In genomic region chrX:58018720-58019119, GRCm38 (mm10) we compare ENCODE assay signal across 12 mouse cellular contexts. TPM values are rescaled to one million over a fixed set of nuclear protein-coding genes. Genes with fewer than 3 reads are reported as not detected.
A peak's percentile ranks its signal among the peaks of the same experiment; 100 is the strongest.
DNase-seq lines count a peak whose midpoint lies in the region; ATAC-seq and TF ChIP-seq lines count a peak whose summit lies in the region.
"Had no signal": no experiment of that assay in that cellular context is flagged by ENCODE, and none has a peak within 500 bp of the region (broad histone marks: within the 10 kb centered on the region; RNA-seq: fewer than 3 reads in every experiment).

No protein-coding gene starts in this region.

- H3K27me3 ChIP-seq in forebrain, embryonic 14.5 days (replicated peaks; ENCODE audit: control insufficient read depth, insufficient read depth, low read length) = 0 out of 2 replicates have a peak, but pooled peaks cover 29% of the 10 kb centered on the region
- H3K27me3 ChIP-seq in limb, embryonic 14.5 days (ENCODE audit: control insufficient read depth, insufficient read depth, low read length) = peaks cover 37% of the 10 kb centered on the region
- no peaks in the 10 kb centered on the region; the same call in 1 of the 2 replicates for H3K27me3 ChIP-seq in neural tube, embryonic 14.5 days (ENCODE audit: control insufficient read depth, insufficient read depth, low read length)

- WGBS in forebrain, embryonic 14.5 days = 25% methylated on average over 24 of the region's 24 CpGs
- WGBS in limb, embryonic 14.5 days = 19% methylated on average over 24 of the region's 24 CpGs
- WGBS in neural tube, embryonic 14.5 days = 9% methylated on average over 24 of the region's 24 CpGs

- H3K27ac ChIP-seq in forebrain, embryonic 14.5 days (ENCODE audit: low read depth, low read length) = peak overlapping the region; percentile 52
- no peak overlapping the region for H3K27ac ChIP-seq in limb, embryonic 14.5 days (replicated peaks; ENCODE audit: low read depth, low read length)
- H3K27ac ChIP-seq in neural tube, embryonic 14.5 days (ENCODE audit: low read depth, low read length) = no peak overlapping the region

- peak overlapping the region; percentile 35 for H3K4me2 ChIP-seq in forebrain, embryonic 14.5 days (ENCODE audit: low read length)
- H3K4me2 ChIP-seq in limb, embryonic 14.5 days (replicated peaks; ENCODE audit: low read depth, low read length, severe bottlenecking) = peak overlapping the region; percentile 45
- peak overlapping the region; percentile 34 for H3K4me2 ChIP-seq in neural tube, embryonic 14.5 days (ENCODE audit: low read depth, low read length)

- no peak overlapping the region for H3K9ac ChIP-seq in forebrain, embryonic 14.5 days (ENCODE audit: low read length)
- no peak overlapping the region for H3K9ac ChIP-seq in limb, embryonic 14.5 days (ENCODE audit: low read depth, low read length, severe bottlenecking)
- no peak overlapping the region for H3K9ac ChIP-seq in neural tube, embryonic 14.5 days (replicated peaks; ENCODE audit: low read depth, low read length)
- H3K9ac ChIP-seq: heart, embryonic 12.5 days had no signal

- DNase-seq in embryo, embryonic 11 days = peak; percentile 60
- peak; percentile 76 for DNase-seq in forebrain, embryonic 14.5 days (ENCODE audit: low spot score)
- no peak for DNase-seq in limb, embryonic 14.5 days (ENCODE audit: low spot score)
- no peak for DNase-seq in left cerebral cortex, postnatal 25 days (ENCODE audit: low spot score in 2 of 2)
- no peak for DNase-seq in kidney, postnatal 36 days
- DNase-seq in liver = no peak

- H3K4me1 ChIP-seq in forebrain, embryonic 14.5 days (ENCODE audit: control insufficient read depth, insufficient read depth, low read length) = no peaks in the 10 kb centered on the region
- H3K4me1 ChIP-seq in limb, embryonic 14.5 days (ENCODE audit: control insufficient read depth, insufficient read depth, low read length) = no peaks in the 10 kb centered on the region
- no peaks in the 10 kb centered on the region for H3K4me1 ChIP-seq in neural tube, embryonic 14.5 days (ENCODE audit: control insufficient read depth, insufficient read depth, low read length)
- H3K4me1 ChIP-seq: heart, embryonic 12.5 days had no signal

- H3K36me3 ChIP-seq in forebrain, embryonic 14.5 days (ENCODE audit: control insufficient read depth, insufficient read depth, low read length) = no peaks in the 10 kb centered on the region
- H3K36me3 ChIP-seq in limb, embryonic 14.5 days (ENCODE audit: control insufficient read depth, insufficient read depth, low read length) = no peaks in the 10 kb centered on the region
- H3K36me3 ChIP-seq in neural tube, embryonic 14.5 days (ENCODE audit: control insufficient read depth, insufficient read depth, low read length) = no peaks in the 10 kb centered on the region
- H3K36me3 ChIP-seq: G1E; heart, embryonic 12.5 days had no signal

- H3K4me3 ChIP-seq in forebrain, embryonic 14.5 days (ENCODE audit: low read depth, low read length) = peak overlapping the region; percentile 9; the same call in 1 of the 2 replicates
- H3K4me3 ChIP-seq in limb, embryonic 14.5 days (replicated peaks; ENCODE audit: low read length) = 0 out of 2 replicates have a peak overlapping the region, but pooled peaks have one; percentile 28
- H3K4me3 ChIP-seq in neural tube, embryonic 14.5 days (ENCODE audit: low read depth, low read length) = peak overlapping the region; percentile 20; the same call in 1 of the 2 replicates

- intact Hi-C loops in left cerebral cortex, postnatal 25 days (cut with DNase I) = loop anchor here (5.0 kb wide), 1 partner anchor 96 kb away; no protein-coding TSS in a partner anchor

- peak; percentile 66; the same call in 1 of the 2 replicates for ATAC-seq in forebrain, embryonic 14.5 days
- ATAC-seq in limb, embryonic 14.5 days (ENCODE audit: low FRiP score, low read depth) = no peak
- no peak for ATAC-seq in neural tube, embryonic 14.5 days (ENCODE audit: low read depth)
- ATAC-seq: intestine, embryonic 16.5 days had no signal

- no peaks in the 10 kb centered on the region for H3K9me3 ChIP-seq in forebrain, embryonic 14.5 days (replicated peaks; ENCODE audit: control insufficient read depth, low read length)
- no peaks in the 10 kb centered on the region for H3K9me3 ChIP-seq in limb, embryonic 14.5 days (ENCODE audit: control insufficient read depth, low read length)
- H3K9me3 ChIP-seq in neural tube, embryonic 14.5 days (ENCODE audit: control insufficient read depth, low read length) = no peaks in the 10 kb centered on the region
- H3K9me3 ChIP-seq: heart, embryonic 12.5 days had no signal

- no peak for TF ChIP-seq POLR2A in limb, embryonic 14.5 days (IDR thresholded peaks at IDR 0.05; ENCODE audit: borderline replicate concordance, extremely low read depth, insufficient read depth, insufficient read length)

RNA-seq across cellular contexts. Expression of gene Zic3, which starts 3.8 kb away (rescaled TPM):
- 19.4 and 19.8 TPM in 2 replicates for polyA plus RNA-seq in forebrain, embryonic 14.5 days (2014; fragmentation: Nextera tagmentation; extraction: Ambion mirVana)
- 5.8 and 11.8 TPM in 2 replicates for polyA plus RNA-seq in limb, embryonic 14.5 days (2012; rRNA removed)
- 6.8 and 9.6 TPM in 2 replicates for polyA plus RNA-seq in limb, embryonic 14.5 days (2014; fragmentation: Nextera tagmentation; extraction: Ambion mirVana)
- 16.6 and 17.3 TPM in 2 replicates for polyA plus RNA-seq in neural tube, embryonic 14.5 days (2014; fragmentation: Nextera tagmentation; extraction: Ambion mirVana)
- 1 to 10 TPM; 2.6 to 3.6 TPM for total RNA-seq in left cerebral cortex, postnatal 25 days (2021)
- total RNA-seq: adrenal gland, adult 18-20 months had no signal
- polyA plus RNA-seq: G1E; intestine, embryonic 16.5 days; liver, embryonic 16.5 days had no signal

Comparison
In these comparisons a context has a peak if more than half of its experiments do, and no peak if none do; other contexts are left out.
1. DNase-seq: peak in embryo, embryonic 11 days (single experiment) and forebrain, embryonic 14.5 days (single experiment); none in limb, embryonic 14.5 days (single experiment), left cerebral cortex, postnatal 25 days (0 of 2), kidney, postnatal 36 days (0 of 2) and liver (single experiment).
2. Peak in every context shown above with its lines, with median percentiles within 50 percentile points of each other: H3K4me2 ChIP-seq and H3K4me3 ChIP-seq.